Mouse (Mus musculus): ENCODE measurements at regions not wholly inside any gene's neighbourhood (a gene's known extent, or its start where the extent isn't known, plus 50 kb on each side); places are given as distances from the start of the nearest gene placed in this dataset.

GRCm38 (mm10) chr3:141279041-141279554 lies 66.9 kb upstream of the Pdha2 start:
- no peak for DNase-seq (ENCODE audit: low spot score in 2 of 2)

- no peak for DNase-seq (ENCODE audit: low spot score in 2 of 2)
Observed at GRCm38 (mm10) chr3:141293802-141294201, 81.6 kb upstream of the Pdha2 start.

GRCm38 (mm10) chr3:141296897-141297296 lies 84.7 kb upstream of the Pdha2 start:
- DNase-seq (ENCODE audit: low spot score in 2 of 2): no peak

GRCm38 (mm10) chr3:141299749-141300148 lies 87.6 kb upstream of the Pdha2 start:
- DNase-seq (ENCODE audit: low spot score in 2 of 2): no peak

GRCm38 (mm10) chr3:141333517-141334113 lies 121.5 kb upstream of the Pdha2 start:
- no peak for DNase-seq (ENCODE audit: low spot score in 2 of 2)

- no peak for DNase-seq (ENCODE audit: low spot score in 2 of 2)
Observed at GRCm38 (mm10) chr3:141338224-141338982, 126.2 kb upstream of the Pdha2 start.

GRCm38 (mm10) chr3:141353961-141354360 lies 111.1 kb upstream of the Unc5c start:
- no peak for DNase-seq (ENCODE audit: low spot score in 2 of 2)

GRCm38 (mm10) chr3:141393005-141393404 lies 72.0 kb upstream of the Unc5c start:
- DNase-seq (ENCODE audit: low spot score in 2 of 2): no peak

GRCm38 (mm10) chr3:141398214-141398613 lies 66.8 kb upstream of the Unc5c start:
- peak; percentile 8 to 29 for DNase-seq (ENCODE audit: low spot score in 2 of 2)

All from frontal cortex, postnatal 36 days (tissue).